Mouse (Mus musculus): ENCODE data around the gene Cdk9.

Gene Cdk9

DNA sequence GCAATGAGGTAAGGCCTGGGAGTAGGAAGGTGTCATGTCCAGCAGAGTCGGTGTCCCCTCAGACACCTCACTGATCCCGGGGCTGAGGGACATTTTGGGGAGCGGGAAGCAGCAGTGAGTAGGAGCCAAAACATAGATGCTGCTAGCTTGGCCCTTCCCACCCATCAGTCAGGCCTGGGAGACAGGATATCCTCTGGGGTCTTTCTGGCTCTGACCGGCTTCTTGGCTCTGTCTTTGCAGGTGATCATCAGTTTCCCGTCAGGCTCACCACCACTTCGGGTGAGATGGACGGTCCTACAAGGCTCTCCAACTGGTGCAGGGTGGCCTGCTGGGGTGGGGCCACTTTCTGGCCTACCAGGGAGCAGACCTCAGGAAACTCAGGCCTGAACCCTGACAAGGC, 35.2 kb downstream of the Cdk9 start:
- no peak for DNase-seq (ENCODE audit: low spot score in 2 of 2)

DNA sequence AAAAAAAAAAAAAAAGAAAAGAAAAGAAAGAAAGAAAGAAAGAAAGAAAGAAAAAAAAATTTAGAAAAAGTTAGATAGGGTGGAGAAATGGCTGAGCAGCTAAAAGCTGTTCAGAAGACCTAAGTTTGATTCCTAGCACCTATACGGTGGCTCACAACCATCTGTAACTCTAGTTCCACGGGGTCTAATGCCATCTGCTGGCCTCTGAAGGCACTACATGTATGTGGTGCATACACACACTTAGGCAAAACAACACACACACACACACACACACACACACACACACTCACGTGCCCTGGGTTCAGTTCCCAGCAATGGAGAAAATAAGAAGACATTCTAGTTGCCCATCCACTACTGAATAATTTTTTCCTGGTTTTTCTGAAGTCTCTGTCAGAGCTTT, 36.1 kb downstream of the Cdk9 start:
- no peak for DNase-seq (ENCODE audit: low spot score in 2 of 2)

DNA sequence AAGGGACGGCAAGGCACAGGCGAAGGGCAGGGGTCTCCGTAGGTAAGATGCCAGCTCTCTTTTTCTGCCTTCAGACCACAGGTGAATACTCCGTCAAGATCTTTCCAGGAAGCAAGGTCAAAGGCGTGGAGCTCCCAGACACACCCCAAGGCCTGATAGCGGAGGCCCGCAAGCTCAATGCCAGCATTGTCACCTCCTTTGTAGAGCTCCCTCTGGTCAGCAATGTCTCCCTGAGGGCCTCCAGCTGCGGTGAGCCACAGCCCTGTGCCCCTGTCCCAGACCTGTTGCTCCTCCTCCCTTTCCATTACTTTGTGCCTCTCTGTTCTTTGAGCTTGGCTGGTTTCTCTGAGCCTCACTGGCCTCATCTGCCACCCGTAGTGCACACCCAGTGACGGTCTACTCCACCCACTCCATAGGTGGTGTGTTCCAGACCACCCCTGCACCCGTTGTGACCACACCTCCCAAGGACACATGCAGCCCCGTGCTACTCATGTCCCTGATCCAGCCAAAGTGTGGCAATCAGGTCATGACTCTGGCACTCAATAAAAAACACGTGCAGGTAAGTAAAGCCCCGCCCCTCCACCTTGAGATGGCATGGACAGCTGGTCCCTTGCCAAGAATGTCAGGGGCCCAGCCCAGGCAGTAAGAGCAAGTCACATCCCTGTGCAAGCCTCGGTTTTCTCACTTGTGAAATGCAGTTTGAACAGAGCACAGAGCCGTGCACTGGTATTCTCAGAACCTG, 39.5 kb downstream of the Cdk9 start:
- no peak for DNase-seq (ENCODE audit: low spot score in 2 of 2)

DNA sequence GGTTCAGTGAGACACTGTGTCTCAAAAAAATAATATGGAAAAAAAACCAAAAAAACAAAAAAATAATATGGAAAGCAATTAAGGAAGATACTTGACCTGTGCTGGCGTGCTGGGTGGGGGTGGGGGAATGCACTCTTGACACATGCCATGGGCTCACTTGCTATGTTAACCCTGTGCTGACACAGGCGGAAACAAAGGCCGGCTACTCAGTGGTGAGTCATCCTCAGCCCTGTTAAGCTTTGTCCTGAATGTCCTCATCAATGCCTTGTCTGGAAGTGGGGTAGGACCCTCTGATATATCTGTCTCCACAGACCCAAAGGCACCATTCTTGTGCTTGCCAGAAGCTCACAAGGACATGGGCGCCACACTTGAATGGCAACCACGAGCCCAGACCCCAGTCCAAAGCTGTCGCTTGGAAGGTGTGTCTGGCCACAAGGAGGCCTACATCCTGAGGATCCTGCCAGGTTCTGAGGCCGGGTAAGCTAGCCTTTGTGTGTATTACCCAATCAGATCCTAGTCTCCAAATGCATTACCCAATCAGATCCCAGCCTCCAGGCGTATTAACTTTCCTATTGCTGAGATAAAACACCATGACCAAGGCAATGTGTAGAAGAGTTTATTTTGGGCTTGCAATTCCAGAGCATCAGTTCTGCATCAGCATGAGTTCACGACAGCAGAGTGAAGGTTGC, 40.8 kb downstream of the Cdk9 start:
- DNase-seq (ENCODE audit: low spot score in 2 of 2) = no peak

DNA sequence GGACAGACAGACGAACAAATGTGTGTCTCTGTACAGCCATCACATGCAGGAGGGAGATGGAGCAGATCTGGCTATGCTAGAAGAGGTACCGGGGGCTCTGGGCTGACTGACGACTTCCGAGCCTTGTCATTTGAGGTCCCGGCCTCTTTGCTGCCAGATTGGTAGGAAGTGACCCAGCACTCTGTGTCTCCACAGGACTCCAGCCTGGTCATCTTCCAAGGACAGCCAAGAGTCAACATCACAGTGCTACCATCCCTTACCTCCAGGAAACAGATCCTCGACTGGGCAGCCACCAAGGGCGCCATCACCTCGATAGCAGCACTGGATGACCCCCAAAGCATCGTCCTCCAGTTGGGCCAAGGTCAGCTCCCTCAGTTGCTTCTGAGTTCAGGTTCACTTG, 41.7 kb downstream of the Cdk9 start:
- DNase-seq (ENCODE audit: low spot score in 2 of 2) = no peak

DNA sequence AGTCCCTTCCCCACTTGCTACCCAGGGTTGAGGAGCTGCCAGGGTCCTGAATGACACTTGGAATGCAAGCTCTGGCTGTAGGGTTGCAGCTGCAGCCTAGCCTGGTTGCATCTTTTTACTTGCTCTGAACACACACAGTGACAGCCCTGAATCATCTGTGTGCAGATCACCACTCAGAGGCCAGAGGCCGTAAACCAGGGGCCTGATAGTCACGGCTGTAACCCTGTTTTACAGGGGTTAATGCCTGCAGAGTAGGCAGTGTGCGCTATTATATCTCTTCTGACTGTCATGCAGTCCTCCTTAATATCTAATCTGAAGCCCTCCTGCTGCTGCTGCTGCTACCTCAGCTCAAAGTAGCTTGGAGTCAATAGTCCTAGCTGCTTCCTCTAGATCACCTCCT, 43.0 kb downstream of the Cdk9 start:
- DNase-seq (ENCODE audit: low spot score in 2 of 2) = no peak

DNA sequence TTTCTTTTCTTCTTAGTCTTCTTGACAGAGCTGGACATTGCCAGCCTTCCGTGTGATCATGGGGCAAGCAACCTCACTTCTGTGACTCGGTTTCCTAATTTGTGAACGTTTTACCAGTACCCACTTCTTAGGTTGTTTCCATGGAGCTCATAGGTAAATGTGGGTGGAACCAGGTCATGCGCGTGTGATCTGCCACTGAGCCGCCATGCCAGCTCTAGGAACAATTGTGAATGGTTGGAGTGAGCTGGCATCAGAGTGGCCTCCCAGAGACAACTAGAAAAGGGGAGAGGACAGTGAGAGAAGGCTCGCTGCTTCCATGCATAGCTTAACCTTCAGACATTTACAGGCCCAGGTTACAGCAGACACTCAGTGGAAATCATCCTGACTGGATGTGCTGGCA, 44.7 kb downstream of the Cdk9 start:
- no peak for DNase-seq (ENCODE audit: low spot score in 2 of 2)

DNA sequence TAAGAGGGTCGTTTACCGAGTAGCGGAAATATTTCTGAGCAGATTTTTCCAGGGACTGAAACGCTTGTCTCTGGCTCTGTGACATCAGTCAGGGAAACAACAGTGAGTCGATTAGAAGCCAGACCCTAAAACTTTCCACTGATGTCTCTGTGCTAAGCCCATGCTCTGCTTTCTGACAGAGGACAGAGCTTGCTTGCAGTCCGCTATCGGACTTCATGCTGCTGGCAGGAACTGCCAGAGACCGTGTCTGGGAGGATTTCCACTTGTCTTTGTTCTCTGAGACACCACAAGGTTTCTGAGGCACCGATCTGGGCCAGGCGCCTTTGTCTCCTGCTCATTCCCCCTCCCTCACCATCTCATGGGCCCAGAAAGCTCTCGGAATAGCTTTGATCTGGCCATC, 45.1 kb downstream of the Cdk9 start:
- no peak for DNase-seq (ENCODE audit: low spot score in 2 of 2)

DNA sequence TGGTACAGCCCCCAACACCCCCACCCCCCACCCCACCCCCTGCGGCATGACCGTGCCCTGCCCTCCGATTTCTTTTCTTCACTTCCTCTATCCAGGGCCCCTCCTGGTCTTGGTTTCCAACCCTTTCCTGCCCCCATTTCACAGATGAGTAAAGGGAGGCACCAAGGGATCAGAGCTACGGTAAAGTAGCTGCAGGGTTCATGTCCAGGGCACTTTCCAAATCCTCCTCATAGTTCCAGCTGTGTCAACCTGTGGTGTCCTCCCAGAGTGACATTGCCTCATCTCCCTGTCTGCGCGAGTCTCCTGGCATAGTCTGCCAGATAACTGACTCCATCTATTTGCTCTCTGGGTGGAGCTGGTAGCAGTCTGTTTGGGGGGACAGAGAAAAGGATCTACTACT, 47.0 kb downstream of the Cdk9 start:
- no peak for DNase-seq (ENCODE audit: low spot score in 2 of 2)

DNA sequence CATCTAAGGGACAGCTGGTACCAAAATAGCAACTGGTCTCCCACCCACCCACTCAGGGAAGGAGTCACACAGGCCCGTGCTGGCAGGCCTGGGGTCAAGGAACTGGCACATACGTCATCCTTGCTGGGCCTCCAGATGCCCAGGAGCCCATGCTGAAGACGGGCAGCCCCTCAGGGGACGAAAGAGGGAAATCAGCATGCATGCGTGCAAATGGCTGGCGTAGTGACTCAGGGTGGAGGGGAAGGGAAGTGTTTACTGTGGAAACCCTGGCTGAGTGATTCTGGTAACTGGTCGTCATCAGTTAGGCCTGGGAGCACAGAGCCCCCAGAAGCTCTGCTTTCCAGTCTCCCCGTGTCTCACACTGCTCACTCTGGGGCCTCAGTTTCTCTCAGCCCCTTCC, 47.5 kb downstream of the Cdk9 start:
- no peak for DNase-seq (ENCODE audit: low spot score in 2 of 2)

DNA sequence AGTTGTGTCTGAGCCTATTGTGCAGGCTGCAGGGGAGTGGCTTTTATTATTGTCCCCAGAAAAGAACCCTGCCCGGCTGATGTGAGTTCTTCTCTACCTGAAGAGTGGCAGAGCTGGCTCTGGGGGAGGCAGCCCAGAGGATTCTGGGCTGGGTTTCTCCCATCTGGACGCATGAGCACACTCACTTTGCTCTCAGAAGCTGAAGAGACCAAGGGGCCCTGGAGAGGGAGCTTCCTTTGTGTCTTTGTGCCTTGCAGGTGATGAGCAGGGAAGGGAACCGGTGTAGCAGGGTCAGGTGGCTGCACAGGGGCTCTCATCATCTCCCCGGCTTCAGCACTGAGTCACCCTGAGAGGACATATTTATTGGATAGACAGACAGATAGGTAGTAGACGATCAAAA, 50.6 kb downstream of the Cdk9 start:
- no peak for DNase-seq (ENCODE audit: low spot score in 2 of 2)

DNA sequence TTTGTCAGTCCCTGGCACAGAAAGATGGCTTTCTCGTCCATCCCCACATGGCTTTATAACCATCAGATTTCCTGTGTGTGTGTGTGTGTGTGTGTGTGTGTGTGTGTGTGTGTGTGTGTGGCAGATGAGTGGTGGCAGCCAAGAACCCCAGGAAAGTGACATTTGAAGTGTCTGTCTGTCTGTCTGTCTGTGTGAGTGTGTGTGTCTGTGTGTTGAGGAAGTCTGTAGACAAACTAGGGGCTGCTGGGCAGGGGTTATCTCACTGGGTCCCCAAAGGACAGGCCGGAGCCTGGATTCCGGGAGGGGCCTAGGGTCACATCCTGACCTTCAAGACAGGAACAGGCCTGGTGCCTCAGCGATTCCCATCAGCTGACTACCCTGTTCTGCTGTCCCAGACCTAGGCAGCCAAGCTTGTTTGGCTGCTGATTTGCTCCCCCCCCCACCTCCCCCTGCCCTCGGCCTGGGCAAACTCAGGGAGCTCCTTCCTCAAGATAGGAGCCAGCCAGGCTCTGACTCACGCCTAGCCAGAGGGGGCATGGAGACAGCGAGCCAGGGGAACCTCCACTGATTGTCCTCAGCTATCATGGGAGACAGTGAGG, 51.3 kb downstream of the Cdk9 start:
- no peak for DNase-seq (ENCODE audit: low spot score in 2 of 2)

DNA sequence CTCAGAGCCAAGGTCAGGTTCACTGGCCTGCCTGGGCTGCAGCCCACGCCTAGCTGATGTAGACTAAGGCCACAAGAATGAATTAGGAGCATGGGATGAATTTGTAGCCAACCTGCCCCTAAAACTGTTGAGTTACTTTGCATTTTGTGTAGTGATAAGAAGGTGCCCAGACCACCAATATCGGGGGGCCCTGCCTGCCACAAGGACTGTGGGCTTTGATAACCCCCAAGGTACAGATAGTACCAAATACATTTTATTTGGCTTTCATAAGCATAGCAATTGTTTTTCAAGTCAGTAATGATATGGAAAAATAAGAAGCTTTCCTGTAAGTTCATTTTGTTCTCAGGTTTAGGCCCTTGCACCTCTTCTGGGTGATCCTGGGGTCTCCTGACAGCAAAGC, 54.0 kb downstream of the Cdk9 start:
- no peak for DNase-seq (ENCODE audit: low spot score in 2 of 2)

DNA sequence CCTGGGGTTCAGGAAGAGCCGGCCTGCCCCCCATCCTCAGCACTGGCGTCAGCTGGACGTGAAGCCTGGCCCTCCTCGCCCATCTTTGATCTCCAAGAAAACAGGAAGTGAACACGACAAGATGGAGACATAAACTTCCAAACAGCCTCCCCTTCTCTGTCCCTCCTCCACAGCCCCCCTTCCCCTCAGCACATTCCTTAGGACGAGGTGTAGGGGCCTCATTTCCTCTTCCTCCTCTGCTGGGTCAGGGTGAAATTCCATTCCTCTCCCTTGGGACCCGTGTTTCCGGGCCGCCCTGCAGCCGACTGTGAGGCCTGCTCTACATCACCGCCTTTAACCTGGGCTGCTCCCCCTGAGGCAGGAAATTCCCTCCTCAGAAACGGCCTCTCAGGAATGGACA, 57.0 kb downstream of the Cdk9 start:
- no peak for DNase-seq (ENCODE audit: low spot score in 2 of 2)

All from right cerebral cortex, adult 2 months (tissue).